Mouse (Mus musculus): Measurements from ENCODE around the gene Traf3ip1.

DNA sequence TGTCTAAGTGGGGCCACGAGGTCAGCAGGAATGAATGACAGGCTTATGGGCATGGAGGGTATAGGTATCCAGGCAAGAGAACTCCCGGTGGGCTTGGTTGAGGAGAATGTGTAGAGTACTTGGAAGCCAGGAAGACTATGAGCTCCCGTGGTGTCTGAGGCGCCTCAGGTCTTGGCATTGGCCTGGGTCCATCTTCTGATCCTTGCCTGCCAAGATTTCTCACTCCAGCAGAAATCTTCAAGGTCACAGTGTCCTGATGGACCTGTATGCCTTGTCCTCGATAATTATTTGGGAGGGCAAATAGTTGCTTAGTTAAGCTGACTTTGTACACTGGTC, 10.5 kb upstream of the Traf3ip1 start:
- no peak for TF ChIP-seq CTCF (IDR thresholded peaks at IDR 0.05; ENCODE audit: borderline replicate concordance, extremely low read depth, insufficient read depth, insufficient read length)
- no peak for TF ChIP-seq POLR2A (IDR thresholded peaks at IDR 0.05; ENCODE audit: borderline replicate concordance, extremely low read depth, insufficient read depth, insufficient read length, poor library complexity, severe bottlenecking)

Measured in brain, embryonic 14.5 days (tissue).